Mouse (Mus musculus): ENCODE results near the gene Slc1a1. TPM values are rescaled to one million over a fixed set of nuclear protein-coding genes. Genes with fewer than 3 reads are reported as not detected.

Gene Slc1a1
- 1 to 10 TPM; 1.7 to 4.1 (median 2.4) TPM for total RNA-seq (2022)

GRCm38 (mm10) chr19:28834798-28835499 lies at the start of gene Slc1a1:
Gene Slc1a1 (plus strand): TSS chr19:28835049.
- no peak for DNase-seq (ENCODE audit: low spot score)

DNA sequence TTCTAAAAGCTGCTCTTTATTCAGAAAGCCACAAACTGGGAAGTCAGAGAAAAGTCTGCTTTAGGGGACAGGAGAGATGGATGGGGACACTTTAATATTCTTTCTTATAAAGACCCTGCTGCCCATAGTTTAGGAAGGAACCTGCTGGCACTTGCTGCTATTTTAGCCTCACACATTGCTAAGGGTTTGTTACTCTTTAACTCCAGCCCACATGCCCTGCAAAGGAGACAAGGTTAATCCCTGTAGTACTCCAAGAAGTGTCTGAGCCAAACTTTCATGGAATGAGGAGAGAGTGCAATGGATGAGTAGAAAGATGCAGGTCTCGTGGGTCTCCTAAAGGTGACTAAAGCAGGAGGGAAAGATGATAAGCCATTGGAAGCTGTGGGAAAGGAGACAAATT lies 44.7 kb upstream of the Slc1a1 start:
- DNase-seq (ENCODE audit: low spot score), result no peak

DNA sequence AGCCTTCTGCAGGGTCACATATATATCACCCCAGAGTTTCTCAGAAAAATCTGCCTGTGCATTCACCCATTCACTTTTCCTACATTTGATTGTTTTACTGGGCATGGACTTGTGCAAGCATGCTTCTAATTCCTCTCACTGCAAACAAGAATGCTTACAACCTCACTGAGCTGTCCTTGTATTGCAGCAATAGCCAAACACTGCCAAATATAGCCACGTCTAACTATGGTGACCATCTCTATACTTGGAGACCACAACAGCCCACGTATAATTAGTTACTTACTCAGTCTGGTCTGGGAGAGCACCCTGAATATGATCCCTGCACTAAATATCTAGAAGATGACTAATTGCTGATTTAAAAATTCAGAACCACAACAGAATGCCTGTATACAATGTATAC lies 41.5 kb upstream of the Slc1a1 start:
- no peak for DNase-seq (ENCODE audit: low spot score)

- no peak for DNase-seq (ENCODE audit: low spot score)
These were observed 38.6 kb upstream of the Slc1a1 start for GRCm38 (mm10) chr19:28796146-28796848.

DNA sequence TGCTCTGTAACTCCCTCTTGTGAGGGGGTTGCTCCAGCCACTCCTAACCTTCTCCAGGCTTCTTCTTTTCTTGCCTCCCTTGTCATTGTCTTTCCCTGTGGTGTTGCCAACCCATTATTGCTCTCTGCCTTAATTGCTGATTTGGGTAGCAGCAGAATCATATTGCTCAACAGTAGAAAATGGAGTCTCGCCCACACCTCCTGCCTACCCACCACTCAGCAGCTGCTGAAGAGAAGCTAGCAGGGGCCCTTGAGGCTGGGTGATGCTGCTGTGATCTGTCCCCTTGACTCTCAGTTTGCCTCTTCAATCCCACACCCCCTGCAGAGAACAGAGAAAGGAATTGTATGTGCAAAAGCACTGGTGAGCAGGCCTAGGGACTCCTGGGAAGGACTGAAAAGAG lies 37.9 kb upstream of the Slc1a1 start:
- no peak for DNase-seq (ENCODE audit: low spot score)

DNA sequence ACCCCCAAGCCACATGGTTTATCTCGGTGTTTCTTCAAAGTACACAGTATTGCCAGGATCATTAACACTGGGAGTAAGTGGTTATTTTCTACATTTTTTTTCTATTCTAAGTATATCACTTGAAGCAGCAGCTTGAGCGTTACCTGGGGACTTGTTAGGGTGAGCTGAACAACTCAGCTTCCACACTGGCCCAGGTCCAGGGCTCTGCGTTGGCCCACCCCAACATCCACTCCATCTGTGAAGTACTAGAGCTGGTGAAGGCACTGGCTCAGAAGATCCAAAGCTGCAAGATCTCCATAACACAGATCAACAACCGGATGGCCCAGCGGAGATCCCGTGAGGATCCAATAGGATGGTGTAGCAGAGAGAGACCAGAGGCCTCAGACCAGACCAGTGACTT lies 37.2 kb upstream of the Slc1a1 start:
- no peak for DNase-seq (ENCODE audit: low spot score)

DNA sequence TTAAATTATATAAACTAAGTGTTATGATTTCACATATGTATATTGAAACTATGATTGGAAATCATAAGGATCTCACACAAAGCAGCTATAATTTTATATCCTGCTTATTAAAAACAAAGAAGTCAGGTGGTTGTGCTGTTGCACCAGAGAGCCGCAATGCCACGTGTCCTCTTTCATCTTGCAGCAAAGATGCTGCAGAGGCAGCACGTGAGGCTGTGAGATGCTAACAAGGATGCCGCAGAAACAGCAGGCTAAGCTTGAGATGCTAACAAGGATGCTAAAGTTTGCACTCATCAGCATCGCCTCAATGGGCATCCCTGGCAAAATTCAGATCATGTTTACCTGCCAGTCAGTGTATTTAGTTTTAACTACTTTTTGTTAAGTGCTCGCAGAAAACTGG lies 34.4 kb upstream of the Slc1a1 start:
- DNase-seq (ENCODE audit: low spot score), result no peak

DNA sequence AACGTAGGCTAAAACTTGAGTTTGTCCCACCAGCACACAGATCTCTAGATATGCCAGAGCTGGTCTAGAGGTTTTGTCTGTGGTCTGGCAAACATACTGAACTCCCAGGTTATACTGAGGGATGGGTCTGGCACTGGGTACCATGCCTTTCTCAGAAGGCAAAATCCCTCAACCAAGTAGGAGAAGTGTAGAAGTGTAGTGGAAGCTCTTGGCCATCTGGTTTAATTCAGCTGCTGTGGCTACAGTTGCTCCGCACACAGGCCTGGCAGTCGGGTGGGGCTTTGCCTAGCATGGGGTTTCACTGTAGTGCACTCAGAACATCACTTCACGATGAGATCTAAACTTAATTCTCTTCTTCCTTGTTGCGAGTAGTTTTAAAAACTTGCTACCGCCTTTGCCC lies 28.6 kb upstream of the Slc1a1 start:
- DNase-seq (ENCODE audit: low spot score), result no peak

- DNase-seq (ENCODE audit: low spot score), result no peak
These were observed 27.9 kb upstream of the Slc1a1 start for GRCm38 (mm10) chr19:28806821-28807496.

GRCm38 (mm10) chr19:28807497-28807871 lies 27.4 kb upstream of the Slc1a1 start:
- no peak for DNase-seq (ENCODE audit: low spot score)

GRCm38 (mm10) chr19:28818286-28818685 lies 16.6 kb upstream of the Slc1a1 start:
- no peak for DNase-seq (ENCODE audit: low spot score)

GRCm38 (mm10) chr19:28827697-28828328 lies 7.0 kb upstream of the Slc1a1 start:
- no peak for DNase-seq (ENCODE audit: low spot score)

- no peak for DNase-seq (ENCODE audit: low spot score)
These were observed 3.5 kb upstream of the Slc1a1 start for GRCm38 (mm10) chr19:28831324-28831723.

- no peak for DNase-seq (ENCODE audit: low spot score)
These were observed 2.2 kb upstream of the Slc1a1 start for GRCm38 (mm10) chr19:28832605-28833004.

DNA sequence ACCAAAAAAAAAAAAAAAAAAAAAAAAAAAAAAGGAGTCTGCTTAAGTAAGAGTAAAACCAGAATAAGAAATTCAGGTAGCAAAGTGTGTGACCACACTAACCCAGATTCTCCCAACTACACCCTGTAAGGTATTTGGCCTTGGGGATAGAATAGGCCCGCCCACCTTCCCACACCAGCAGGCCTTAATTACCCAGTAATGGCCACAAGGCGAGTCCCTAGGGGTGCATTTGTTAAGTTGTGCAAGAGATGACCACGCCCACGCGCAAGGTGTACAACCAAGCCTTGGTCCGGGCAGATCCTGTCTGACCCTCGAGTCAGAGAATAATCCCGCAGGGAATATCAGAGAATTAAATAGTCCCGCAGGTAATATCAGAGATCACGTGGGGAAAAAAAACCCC lies 461 bp upstream of the Slc1a1 start:
- DNase-seq (ENCODE audit: low spot score), result no peak

- no peak for DNase-seq (ENCODE audit: low spot score)
These were observed 633 bp downstream of the Slc1a1 start for GRCm38 (mm10) chr19:28835500-28835864.

- no peak for DNase-seq (ENCODE audit: low spot score)
These were observed 1.3 kb downstream of the Slc1a1 start for GRCm38 (mm10) chr19:28836116-28836515.

DNA sequence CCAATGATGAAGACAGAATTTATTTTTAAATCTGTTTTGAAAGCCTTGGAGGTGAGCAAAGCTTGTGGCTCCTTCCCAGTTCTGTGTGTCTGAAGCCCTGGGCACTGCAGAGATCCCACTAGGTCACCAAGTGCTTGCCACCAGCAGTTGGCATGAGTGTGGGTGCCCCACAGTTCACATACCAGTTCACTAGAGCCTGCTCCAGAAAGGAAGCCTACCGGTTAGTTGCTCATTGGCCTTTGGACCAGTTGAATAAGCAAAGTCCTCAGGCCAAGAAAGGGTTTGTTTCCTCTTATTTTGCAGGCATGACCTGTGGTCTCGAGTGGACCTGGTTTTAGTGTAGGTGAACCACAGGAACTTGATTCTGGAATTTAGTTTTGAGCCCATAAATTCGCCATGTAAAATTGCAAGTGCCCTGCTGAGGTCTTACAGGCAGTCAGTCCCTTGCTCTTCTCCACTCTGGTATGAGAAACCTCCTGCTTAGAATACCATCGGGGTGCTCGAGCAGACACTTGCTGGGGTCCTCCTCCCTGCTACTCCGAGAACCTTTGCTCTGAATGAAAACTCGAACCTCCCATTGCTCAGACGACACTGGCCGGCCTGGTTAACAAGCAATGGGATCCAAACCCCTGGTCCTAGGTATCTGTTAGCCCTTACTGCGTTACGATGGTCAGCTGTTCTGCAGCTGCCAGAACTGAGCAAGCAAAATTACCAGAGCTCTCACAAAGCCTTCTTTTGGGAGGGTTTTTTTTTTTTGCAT lies 2.0 kb downstream of the Slc1a1 start:
- no peak for DNase-seq (ENCODE audit: low spot score)

- no peak for DNase-seq (ENCODE audit: low spot score)
These were observed 3.9 kb downstream of the Slc1a1 start for GRCm38 (mm10) chr19:28838796-28839195.

GRCm38 (mm10) chr19:28844946-28845710 lies 10.3 kb downstream of the Slc1a1 start:
- no peak for DNase-seq (ENCODE audit: low spot score)

GRCm38 (mm10) chr19:28850510-28850909 lies 15.7 kb downstream of the Slc1a1 start:
- DNase-seq (ENCODE audit: low spot score), result no peak

Data from heart, adult 8-10 months (tissue).